12 mouse cellular contexts compared by ENCODE assay signal in genomic region chr2:140926922-140927321, GRCm38 (mm10).
DNase-seq lines count a peak whose midpoint lies in the region; ATAC-seq and TF ChIP-seq lines count a peak whose summit lies in the region.
"Had no signal": no experiment of that assay in that cellular context is flagged by ENCODE, and none has a peak within 500 bp of the region (broad histone marks: within the 10 kb centered on the region; RNA-seq: fewer than 3 reads in every experiment).

No protein-coding gene starts in this region.

- ATAC-seq in forebrain, postnatal 0 days, result no peak
- ATAC-seq in forebrain, embryonic 12.5 days (ENCODE audit: low FRiP score), result no peak
- no peak for ATAC-seq in liver, embryonic 12.5 days

- H3K79me2 ChIP-seq in liver, adult 2 months (ENCODE audit: control insufficient read depth, insufficient read depth, low read length), result no peaks in the 10 kb centered on the region

- no peak overlapping the region for H3K27ac ChIP-seq in forebrain, postnatal 0 days (ENCODE audit: low read depth, low read length)
- no peak overlapping the region for H3K27ac ChIP-seq in forebrain, embryonic 12.5 days
- H3K27ac ChIP-seq in liver, adult 2 months (replicated peaks; ENCODE audit: insufficient read depth, low read depth, low read length), result no peak overlapping the region
- no peak overlapping the region for H3K27ac ChIP-seq in liver, embryonic 12.5 days
- no peak overlapping the region for H3K27ac ChIP-seq in ES-E14 (ENCODE audit: insufficient read depth, low read depth, low read length, poor library complexity, severe bottlenecking)
- H3K27ac ChIP-seq: liver, embryonic 15.5 days; neural tube, embryonic 12.5 days had no signal

- no peaks in the 10 kb centered on the region for H3K36me3 ChIP-seq in forebrain, postnatal 0 days (ENCODE audit: insufficient read depth)
- H3K36me3 ChIP-seq in forebrain, embryonic 12.5 days (replicated peaks), result no peaks in the 10 kb centered on the region
- no peaks in the 10 kb centered on the region for H3K36me3 ChIP-seq in liver, adult 2 months (ENCODE audit: control insufficient read depth, insufficient read depth, low read length)
- no peaks in the 10 kb centered on the region for H3K36me3 ChIP-seq in liver, embryonic 12.5 days
- no peaks in the 10 kb centered on the region for H3K36me3 ChIP-seq in ES-E14 (ENCODE audit: control insufficient read depth, insufficient read depth, low read length, poor library complexity, severe bottlenecking)
- H3K36me3 ChIP-seq: liver, embryonic 15.5 days; neural tube, embryonic 12.5 days had no signal

- TF ChIP-seq CTCF in forebrain, postnatal 0 days (IDR thresholded peaks at IDR 0.05; ENCODE audit: low read depth), result peak; percentile 42
- peak; percentile 52; the same call in 1 of the 2 replicates for TF ChIP-seq CTCF in liver, adult 2 months (IDR thresholded peaks at IDR 0.05; ENCODE audit: low read depth, low read length)

- H3K27me3 ChIP-seq in forebrain, postnatal 0 days (ENCODE audit: insufficient read depth, low read length), result no peaks in the 10 kb centered on the region
- no peaks in the 10 kb centered on the region for H3K27me3 ChIP-seq in forebrain, embryonic 12.5 days
- no peaks in the 10 kb centered on the region for H3K27me3 ChIP-seq in liver, adult 2 months (ENCODE audit: control insufficient read depth, insufficient read depth, low read length)
- no peaks in the 10 kb centered on the region for H3K27me3 ChIP-seq in liver, embryonic 12.5 days (replicated peaks)
- H3K27me3 ChIP-seq: liver, embryonic 15.5 days; neural tube, embryonic 12.5 days had no signal

- no peaks in the 10 kb centered on the region for H3K4me1 ChIP-seq in forebrain, postnatal 0 days (ENCODE audit: insufficient read depth)
- no peaks in the 10 kb centered on the region for H3K4me1 ChIP-seq in forebrain, embryonic 12.5 days
- H3K4me1 ChIP-seq in liver, adult 2 months (ENCODE audit: control insufficient read depth, insufficient read depth, low read length), result no peaks in the 10 kb centered on the region
- H3K4me1 ChIP-seq in liver, embryonic 12.5 days, result no peaks in the 10 kb centered on the region
- no peaks in the 10 kb centered on the region for H3K4me1 ChIP-seq in ES-E14 (ENCODE audit: control insufficient read depth in 2 of 2, insufficient read depth in 2 of 2, low read length in 2 of 2, poor library complexity in 1 of 2)
- H3K4me1 ChIP-seq: liver, embryonic 15.5 days; neural tube, embryonic 12.5 days had no signal

- no peak for TF ChIP-seq POLR2A in liver, adult 2 months (IDR thresholded peaks at IDR 0.05; ENCODE audit: extremely low read depth, insufficient read depth, low read length)

- H3K4me2 ChIP-seq in forebrain, postnatal 0 days (ENCODE audit: low read depth), result no peak overlapping the region
- H3K4me2 ChIP-seq in forebrain, embryonic 12.5 days, result no peak overlapping the region
- no peak overlapping the region for H3K4me2 ChIP-seq in liver, embryonic 12.5 days
- H3K4me2 ChIP-seq: heart, embryonic 11.5 days; liver, embryonic 15.5 days; neural tube, embryonic 12.5 days had no signal

- no peak for DNase-seq in forebrain, postnatal 0 days
- DNase-seq in liver, adult 2 months (ENCODE audit: extremely low read depth, low read depth, low spot score), result peak; percentile 4
- peak; percentile 38 for DNase-seq in ES-E14 (ENCODE audit: low read depth, low spot score)
- DNase-seq in induced T-regulatory cell, adult 2 months (ENCODE audit: low read depth), result peak; percentile 2
- DNase-seq in frontal cortex, postnatal 25 days (ENCODE audit: low spot score in 2 of 2), result no peak
- DNase-seq in urinary bladder, postnatal 14 days (ENCODE audit: low spot score), result no peak
- DNase-seq: spleen, adult 18-20 months had no signal

- no peaks in the 10 kb centered on the region for H3K9me3 ChIP-seq in forebrain, postnatal 0 days (ENCODE audit: low read length)
- no peaks in the 10 kb centered on the region for H3K9me3 ChIP-seq in forebrain, embryonic 12.5 days
- H3K9me3 ChIP-seq in liver, embryonic 12.5 days (replicated peaks), result no peaks in the 10 kb centered on the region
- H3K9me3 ChIP-seq in ES-E14 (ENCODE audit: control insufficient read depth, insufficient read depth, low read depth, low read length), result no peaks in the 10 kb centered on the region
- H3K9me3 ChIP-seq: liver, embryonic 15.5 days; neural tube, embryonic 12.5 days had no signal

- no peak overlapping the region for H3K4me3 ChIP-seq in forebrain, postnatal 0 days (ENCODE audit: low read depth, low read length)
- no peak overlapping the region for H3K4me3 ChIP-seq in forebrain, embryonic 12.5 days (replicated peaks)
- no peak overlapping the region for H3K4me3 ChIP-seq in liver, adult 2 months (ENCODE audit: insufficient read depth, low read depth, low read length)
- no peak overlapping the region for H3K4me3 ChIP-seq in liver, embryonic 12.5 days
- H3K4me3 ChIP-seq in ES-E14 (ENCODE audit: insufficient read depth in 1 of 2, low read depth in 1 of 2, low read length in 2 of 2, poor library complexity in 1 of 2, severe bottlenecking in 1 of 2), result no peak overlapping the region
- H3K4me3 ChIP-seq: liver, embryonic 15.5 days; neural tube, embryonic 12.5 days had no signal

- in situ Hi-C loops in ES-E14 (cut with MboI; ENCODE audit: low sequenced_read_pairs in 2 of 2, unreplicated experiment in 2 of 2), result no loop called here

- no peak overlapping the region for H3K9ac ChIP-seq in forebrain, postnatal 0 days
- no peak overlapping the region for H3K9ac ChIP-seq in forebrain, embryonic 12.5 days
- H3K9ac ChIP-seq in liver, adult 2 months (ENCODE audit: low read depth, low read length), result no peak overlapping the region
- no peak overlapping the region for H3K9ac ChIP-seq in liver, embryonic 12.5 days
- no peak overlapping the region for H3K9ac ChIP-seq in ES-E14 (ENCODE audit: insufficient read depth, low read depth, low read length, poor library complexity, severe bottlenecking)
- H3K9ac ChIP-seq: liver, embryonic 15.5 days; neural tube, embryonic 12.5 days had no signal

TF ChIP-seq in ES-E14, 5 proteins besides CTCF, POLR2A, EP300 and RAD21:
- TF ChIP-seq ZC3H11A (IDR thresholded peaks at IDR 0.05; ENCODE audit: borderline replicate concordance, low read depth, low read length), result no peak
- no peak for TF ChIP-seq HCFC1 (IDR thresholded peaks at IDR 0.05; ENCODE audit: borderline replicate concordance, insufficient read depth, low read length)
- no peak for TF ChIP-seq ZNF384 (IDR thresholded peaks at IDR 0.05; ENCODE audit: low read depth, low read length)
- TF ChIP-seq CHD2 (IDR thresholded peaks at IDR 0.05; ENCODE audit: low read depth, low read length), result no peak
- no peak for TF ChIP-seq MAFK (IDR thresholded peaks at IDR 0.05; ENCODE audit: insufficient read depth, low read depth, low read length)

Comparison
In these comparisons a context has a peak if more than half of its experiments do, and no peak if none do; other contexts are left out.
1. DNase-seq: peak in liver, adult 2 months (single experiment), ES-E14 (single experiment) and induced T-regulatory cell, adult 2 months (single experiment); none in forebrain, postnatal 0 days (single experiment), frontal cortex, postnatal 25 days (0 of 2) and urinary bladder, postnatal 14 days (single experiment).